Mouse (Mus musculus) heart, embryonic 14.5 days (tissue): ENCODE measurements around the gene Lpin2. TPM values are rescaled to one million over a fixed set of nuclear protein-coding genes. Genes with fewer than 3 reads are reported as not detected.

Experiments
- ATAC-seq: fragments of 200-750 bp; cut with Nextera tagmentation; 2 replicates; pipeline ENCODE4 v1.8.0; 2017; ENCODE audit warnings: low read depth, moderate TSS enrichment; ENCODE audit not compliant: insufficient number of reproducible peaks, insufficient read depth, low FRiP score
- H3K27ac ChIP-seq, 2 experiments: fragments of 200-500 bp in 1 of 2; fragments of 300-500 bp in 1 of 2; sonication (generic) in 1 of 2; replicated peaks in 1 of 2; 2 replicates each; pipeline ENCODE4 v1.5.1; 2012 to 2014; ENCODE audit warnings: low read depth in 2 of 2, low read length in 2 of 2, control low read depth in 1 of 2, mild to moderate bottlenecking in 1 of 2, mixed read lengths in 1 of 2; ENCODE audit not compliant: control insufficient read depth in 1 of 2, insufficient read depth in 1 of 2
- H3K27me3 ChIP-seq: fragments of 300-500 bp; sonication (generic); 2 replicates; pipeline ENCODE4 v1.6.1; 2014; ENCODE audit warnings: mild to moderate bottlenecking, low read length, control low read depth; ENCODE audit not compliant: control insufficient read depth, insufficient read depth
- H3K36me3 ChIP-seq: fragments of 300-500 bp; sonication (generic); 2 replicates; pipeline ENCODE4 v1.6.1; 2014; ENCODE audit warnings: mild to moderate bottlenecking, control low read depth, low read length, mixed read lengths; ENCODE audit not compliant: control insufficient read depth, insufficient read depth
- H3K4me1 ChIP-seq, 2 experiments: fragments of 200-500 bp in 1 of 2; fragments of 300-500 bp in 1 of 2; sonication (generic) in 1 of 2; 2 replicates each; pipeline ENCODE4 v1.6.1; 2012 to 2014; ENCODE audit warnings: low read length in 2 of 2, control low read depth in 1 of 2, mixed read lengths in 1 of 2; ENCODE audit not compliant: control insufficient read depth in 2 of 2, insufficient read depth in 2 of 2
- H3K4me2 ChIP-seq: fragments of 300-500 bp; sonication (generic); 2 replicates; pipeline ENCODE4 v1.6.1; 2014; ENCODE audit warnings: mild to moderate bottlenecking, low read length
- H3K4me3 ChIP-seq, 2 experiments: fragments of 200-500 bp in 1 of 2; fragments of 300-500 bp in 1 of 2; sonication (generic) in 1 of 2; 2 replicates each; pipeline ENCODE4 v1.5.1; 2012 to 2014; ENCODE audit warnings: low read length in 2 of 2, mild to moderate bottlenecking in 2 of 2, control low read depth in 1 of 2, low read depth in 1 of 2, moderate library complexity in 1 of 2; ENCODE audit not compliant: control insufficient read depth in 1 of 2, insufficient read depth in 1 of 2
- H3K9ac ChIP-seq: fragments of 300-500 bp; sonication (generic); 2 replicates; pipeline ENCODE4 v1.6.1; 2014; ENCODE audit warnings: mild to moderate bottlenecking, low read length
- H3K9me3 ChIP-seq: fragments of 300-500 bp; sonication (generic); 2 replicates; pipeline ENCODE4 v1.6.1; 2016; ENCODE audit warnings: low read length, control low read depth; ENCODE audit not compliant: control insufficient read depth
- WGBS: fragments of 180-500 bp; shearing (Covaris S2); extraction: QIAGEN DNeasy Blood & Tissue Kit; methylation state at CpG from one replicate; pipeline ENCODE4 v1.1.7; 2014; 5-methylcytosine and 5-hydroxymethylcytosine counted together
- polyA plus RNA-seq: library from polyadenylated mRNA; unstranded; fragments of >200 nt; fragmentation: Nextera tagmentation; extraction: Ambion mirVana; gene quantifications from 2 replicates; pipeline ENCODE4 v1.2.1, GENCODE M21; 2014

The Lpin2 gene
- polyA plus RNA-seq, 1 experiment from 2014 or later, result 15.2 TPM

- H3K27me3 ChIP-seq, result no peaks in the 10 kb centered on the region
- no peak for ATAC-seq
- H3K36me3 ChIP-seq, result peaks cover 4% of the 10 kb centered on the region; the same call in 1 of the 2 replicates
- H3K9me3 ChIP-seq, result no peaks in the 10 kb centered on the region
- no peak overlapping the region for H3K4me2 ChIP-seq
- WGBS, result 69% methylated on average over 17 of the region's 17 CpGs
- H3K4me3 ChIP-seq, result no peak overlapping the region
- H3K27ac ChIP-seq, result no peak overlapping the region
- H3K9ac ChIP-seq, result no peak overlapping the region
- peaks cover 6 to 23% of the 10 kb centered on the region in 2 experiments for H3K4me1 ChIP-seq
These were observed 32.3 kb downstream of the Lpin2 start for GRCm38 (mm10) chr17:71214514-71215240.

- Histone ChIP-seq H3K9ac (no peak overlapping the region), H3K4me2 (no peak overlapping the region), H3K36me3 (peaks cover 4% of the 10 kb centered on the region; the same call in 1 of the 2 replicates), H3K27me3 (no peaks in the 10 kb centered on the region), H3K27ac (0 out of 4 replicates have a peak overlapping the region, but pooled peaks of 1 of the 2 experiments have one; percentile 9), H3K4me1 (peaks cover 6 to 26% of the 10 kb centered on the region in 2 experiments), H3K4me3 (no peak overlapping the region), H3K9me3 (no peaks in the 10 kb centered on the region)
- WGBS, result 39% methylated on average over 2 of the region's 2 CpGs
- no peak for ATAC-seq
These were observed 33.0 kb downstream of the Lpin2 start for GRCm38 (mm10) chr17:71215241-71215839.

GRCm38 (mm10) chr17:71216263-71216662, 33.9 kb downstream of the Lpin2 start:
- Histone ChIP-seq H3K4me1 (peaks cover 8 to 33% of the 10 kb centered on the region in 2 experiments), H3K36me3 (peaks cover 4% of the 10 kb centered on the region; the same call in 1 of the 2 replicates), H3K27ac (no peak overlapping the region), H3K27me3 (no peaks in the 10 kb centered on the region), H3K4me2 (no peak overlapping the region), H3K4me3 (no peak overlapping the region), H3K9ac (no peak overlapping the region), H3K9me3 (no peaks in the 10 kb centered on the region)
- ATAC-seq, result no peak
- WGBS, result 88% methylated on average over 2 of the region's 2 CpGs

- Histone ChIP-seq H3K4me3 (no peak overlapping the region), H3K4me1 (peaks cover 8 to 36% of the 10 kb centered on the region in 2 experiments), H3K27ac (no peak overlapping the region), H3K27me3 (no peaks in the 10 kb centered on the region), H3K9me3 (no peaks in the 10 kb centered on the region), H3K36me3 (peaks cover 4% of the 10 kb centered on the region; the same call in 1 of the 2 replicates), H3K9ac (no peak overlapping the region), H3K4me2 (no peak overlapping the region)
- no peak for ATAC-seq
- WGBS, result 92% methylated on average over 5 of the region's 5 CpGs
These were observed 34.8 kb downstream of the Lpin2 start for GRCm38 (mm10) chr17:71217111-71217685.

- Histone ChIP-seq H3K36me3 (peaks cover 7% of the 10 kb centered on the region; the same call in 1 of the 2 replicates), H3K4me1 (peaks cover 2 to 34% of the 10 kb centered on the region in 2 experiments), H3K4me3 (no peak overlapping the region), H3K27me3 (no peaks in the 10 kb centered on the region), H3K9ac (no peak overlapping the region), H3K4me2 (no peak overlapping the region), H3K9me3 (no peaks in the 10 kb centered on the region), H3K27ac (peak overlapping the region; percentile 53 to 78)
- peak; percentile 60; the same call in 1 of the 2 replicates for ATAC-seq
- 72% methylated on average over 3 of the region's 3 CpGs for WGBS
These were observed 39.0 kb downstream of the Lpin2 start for GRCm38 (mm10) chr17:71221383-71221782.

- Histone ChIP-seq H3K4me2 (no peak overlapping the region), H3K27me3 (no peaks in the 10 kb centered on the region), H3K9me3 (no peaks in the 10 kb centered on the region), H3K4me3 (no peak overlapping the region), H3K36me3 (0 out of 2 replicates have a peak, but pooled peaks cover 3% of the 10 kb centered on the region), H3K27ac (no peak overlapping the region), H3K9ac (no peak overlapping the region), H3K4me1 (peaks cover 2 to 34% of the 10 kb centered on the region in 2 experiments)
- ATAC-seq, result no peak
- 69% methylated on average over 5 of the region's 5 CpGs for WGBS
These were observed 41.3 kb downstream of the Lpin2 start for GRCm38 (mm10) chr17:71223676-71224075.

GRCm38 (mm10) chr17:71224521-71224920, 42.2 kb downstream of the Lpin2 start:
- ATAC-seq, result no peak
- H3K4me1 ChIP-seq, result peaks cover 2 to 31% of the 10 kb centered on the region in 2 experiments
- H3K27me3 ChIP-seq, result no peaks in the 10 kb centered on the region
- H3K9ac ChIP-seq, result no peak overlapping the region
- no peak overlapping the region for H3K4me2 ChIP-seq
- no peak overlapping the region for H3K27ac ChIP-seq
- WGBS, result 54% methylated on average over 2 of the region's 2 CpGs
- H3K9me3 ChIP-seq, result no peaks in the 10 kb centered on the region
- no peak overlapping the region for H3K4me3 ChIP-seq
- peaks cover 5% of the 10 kb centered on the region for H3K36me3 ChIP-seq
